Mouse (Mus musculus) T-helper 2 cell (primary cell): ENCODE data around the gene Bcl2l15.

ENCODE experiments used
- in situ Hi-C: fragments of 300-600 bp; cut with MboI, MseI; formaldehyde crosslinking; loops from one replicate; pipeline ENCODE4 v1.15.1; 2025; ENCODE audit warnings: high pct_unique_total_duplicates

Gene Bcl2l15

GRCm38 (mm10) chr3:103830681-103831080 lies 1.7 kb upstream of the Bcl2l15 start:
- in situ Hi-C loops, result loop anchor here (25.0 kb wide), 1 partner anchor 407 kb away; no protein-coding TSS in a partner anchor

GRCm38 (mm10) chr3:103831146-103831545 lies 1.3 kb upstream of the Bcl2l15 start:
- in situ Hi-C loops, result loop anchor here (25.0 kb wide), 1 partner anchor 406 kb away; no protein-coding TSS in a partner anchor

- in situ Hi-C loops, result loop anchor here (25.0 kb wide), 1 partner anchor 403 kb away; no protein-coding TSS in a partner anchor
Measured at GRCm38 (mm10) chr3:103834001-103834400, 1.6 kb downstream of the Bcl2l15 start.

DNA sequence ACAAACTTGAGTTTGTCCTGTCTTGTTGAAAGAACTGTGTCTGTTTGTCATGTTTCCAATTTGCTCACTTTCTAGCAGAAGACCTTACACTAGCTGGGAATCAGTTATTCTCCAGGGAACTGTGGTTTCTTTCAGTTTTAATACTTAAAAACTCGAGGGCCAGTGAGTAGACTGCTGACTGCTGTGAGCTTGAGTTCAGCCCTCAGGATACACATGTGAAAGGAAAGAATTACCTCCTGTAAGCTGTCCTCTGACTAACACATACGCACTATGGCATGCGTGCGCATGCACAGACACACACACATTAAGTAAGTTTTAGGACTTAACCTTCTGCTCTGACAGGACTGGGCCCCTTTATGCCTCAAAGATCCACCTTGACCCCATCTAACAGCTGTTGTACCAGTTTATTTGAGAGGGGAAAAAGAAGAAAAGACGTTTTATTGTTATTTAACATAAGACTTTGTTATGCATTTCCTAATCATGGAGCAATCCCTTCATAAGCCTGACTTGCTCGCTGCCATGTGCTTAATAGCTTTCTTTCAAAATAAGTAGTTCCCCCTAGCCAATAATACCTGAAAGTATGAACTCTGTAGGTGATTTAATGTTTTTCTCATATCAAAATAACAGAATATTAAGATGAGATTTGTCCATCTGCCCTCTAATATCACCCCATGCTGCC lies 3.0 kb downstream of the Bcl2l15 start:
- in situ Hi-C loops, result loop anchor here (25.0 kb wide), 1 partner anchor 402 kb away; no protein-coding TSS in a partner anchor

GRCm38 (mm10) chr3:103835951-103836310 lies 3.5 kb downstream of the Bcl2l15 start:
- in situ Hi-C loops, result loop anchor here (25.0 kb wide), 1 partner anchor 401 kb away; no protein-coding TSS in a partner anchor

- in situ Hi-C loops, result loop anchor here (25.0 kb wide), 1 partner anchor 401 kb away; no protein-coding TSS in a partner anchor
Measured at GRCm38 (mm10) chr3:103836453-103836852, 4.1 kb downstream of the Bcl2l15 start.

- in situ Hi-C loops, result loop anchor here (25.0 kb wide), 1 partner anchor 398 kb away; no protein-coding TSS in a partner anchor
Measured at GRCm38 (mm10) chr3:103839711-103840110, 7.3 kb downstream of the Bcl2l15 start.

DNA sequence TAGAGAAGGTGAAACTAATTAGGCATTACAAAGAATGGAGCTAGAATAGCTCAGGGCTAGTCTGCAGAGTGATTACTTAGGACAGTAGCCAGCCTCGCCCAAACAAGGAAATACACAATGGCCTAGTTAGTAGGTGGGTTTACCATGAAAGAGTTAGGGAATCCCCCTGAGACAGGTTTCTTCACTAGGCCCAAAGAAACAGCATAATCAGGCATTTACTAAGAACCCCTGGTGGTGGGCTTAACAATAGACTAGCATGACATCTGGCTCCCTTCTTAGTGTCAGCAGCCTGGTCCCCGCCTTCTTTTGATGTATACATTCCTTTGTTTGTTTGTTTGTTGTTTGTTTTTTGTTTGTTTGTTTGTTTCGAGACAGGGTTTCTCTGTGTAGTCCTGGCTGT lies 7.8 kb downstream of the Bcl2l15 start:
- in situ Hi-C loops, result loop anchor here (25.0 kb wide), 1 partner anchor 397 kb away; no protein-coding TSS in a partner anchor

DNA sequence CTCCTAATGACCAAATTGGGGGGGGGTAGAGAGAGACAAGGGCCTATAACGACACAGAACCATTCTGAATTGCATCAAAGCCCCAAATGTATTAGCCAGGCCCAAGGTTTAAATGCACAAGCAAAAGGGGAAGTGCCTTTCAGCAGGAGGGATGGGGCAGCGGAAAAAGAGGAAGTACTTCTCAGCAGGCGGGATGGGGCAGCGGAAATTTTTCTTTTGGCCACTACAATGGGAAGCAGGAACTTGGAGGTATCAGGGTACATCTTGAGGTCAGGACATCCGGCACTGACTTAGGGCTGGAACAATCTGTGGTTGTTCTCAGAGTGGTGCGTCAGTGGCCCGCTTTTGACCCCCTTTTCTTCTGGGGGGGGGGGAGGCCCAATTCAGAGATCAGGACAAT lies 8.5 kb downstream of the Bcl2l15 start:
- in situ Hi-C loops, result loop anchor here (25.0 kb wide), 1 partner anchor 396 kb away; no protein-coding TSS in a partner anchor

- in situ Hi-C loops, result loop anchor here (5.0 kb wide), 1 partner anchor 36 kb away; no protein-coding TSS in a partner anchor
Measured at GRCm38 (mm10) chr3:103850644-103851363, 18.4 kb downstream of the Bcl2l15 start.

- in situ Hi-C loops, result loop anchor here (5.0 kb wide), 1 partner anchor 36 kb away; no protein-coding TSS in a partner anchor
Measured at GRCm38 (mm10) chr3:103851481-103851880, 19.1 kb downstream of the Bcl2l15 start.

GRCm38 (mm10) chr3:103851882-103852281 lies 19.5 kb downstream of the Bcl2l15 start:
- in situ Hi-C loops, result loop anchor here (5.0 kb wide), 1 partner anchor 35 kb away; no protein-coding TSS in a partner anchor

DNA sequence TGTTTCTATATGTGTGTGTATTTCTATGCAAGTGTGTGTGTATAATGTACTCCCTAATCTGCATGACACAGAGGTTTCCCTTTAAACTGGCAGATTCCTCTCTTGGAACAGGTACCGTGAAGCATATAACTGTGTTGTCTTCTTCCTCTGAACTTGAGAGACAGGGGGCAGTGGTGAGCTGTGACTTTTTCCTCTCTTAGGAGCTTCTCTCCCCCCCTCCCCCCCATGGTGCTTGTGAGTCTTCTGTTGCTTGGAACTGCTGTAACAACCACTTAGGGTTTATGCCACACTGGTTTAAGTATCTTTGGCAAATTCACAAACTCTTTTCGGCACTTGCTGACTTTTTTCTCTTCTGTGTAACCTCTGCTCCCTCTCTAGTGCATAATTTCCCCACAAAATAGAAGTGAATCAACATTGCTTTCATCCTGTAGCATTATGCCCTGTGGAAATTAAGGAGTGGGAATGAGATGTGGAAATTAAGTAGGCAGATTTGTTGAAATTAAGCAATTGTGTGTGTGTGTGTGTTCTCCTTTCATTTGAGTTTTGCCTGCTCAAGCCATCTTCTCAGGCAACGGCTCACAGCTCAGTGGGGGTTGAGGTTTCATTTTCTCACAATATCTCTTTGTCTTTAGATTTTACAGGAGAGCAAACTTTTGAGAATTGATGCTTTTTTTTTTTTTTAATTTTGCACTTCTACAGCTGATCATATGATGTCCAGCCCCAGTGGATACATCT lies 20.3 kb downstream of the Bcl2l15 start:
- in situ Hi-C loops, result loop anchor here (5.0 kb wide), 1 partner anchor 35 kb away; no protein-coding TSS in a partner anchor

GRCm38 (mm10) chr3:103853804-103854203 lies 21.4 kb downstream of the Bcl2l15 start:
- in situ Hi-C loops, result loop anchor here (5.0 kb wide), 1 partner anchor 33 kb away; no protein-coding TSS in a partner anchor

- in situ Hi-C loops, result no loop called here
Measured at GRCm38 (mm10) chr3:103857036-103857805, 24.8 kb downstream of the Bcl2l15 start.

GRCm38 (mm10) chr3:103857977-103858563 lies 25.7 kb downstream of the Bcl2l15 start:
- in situ Hi-C loops, result no loop called here

DNA sequence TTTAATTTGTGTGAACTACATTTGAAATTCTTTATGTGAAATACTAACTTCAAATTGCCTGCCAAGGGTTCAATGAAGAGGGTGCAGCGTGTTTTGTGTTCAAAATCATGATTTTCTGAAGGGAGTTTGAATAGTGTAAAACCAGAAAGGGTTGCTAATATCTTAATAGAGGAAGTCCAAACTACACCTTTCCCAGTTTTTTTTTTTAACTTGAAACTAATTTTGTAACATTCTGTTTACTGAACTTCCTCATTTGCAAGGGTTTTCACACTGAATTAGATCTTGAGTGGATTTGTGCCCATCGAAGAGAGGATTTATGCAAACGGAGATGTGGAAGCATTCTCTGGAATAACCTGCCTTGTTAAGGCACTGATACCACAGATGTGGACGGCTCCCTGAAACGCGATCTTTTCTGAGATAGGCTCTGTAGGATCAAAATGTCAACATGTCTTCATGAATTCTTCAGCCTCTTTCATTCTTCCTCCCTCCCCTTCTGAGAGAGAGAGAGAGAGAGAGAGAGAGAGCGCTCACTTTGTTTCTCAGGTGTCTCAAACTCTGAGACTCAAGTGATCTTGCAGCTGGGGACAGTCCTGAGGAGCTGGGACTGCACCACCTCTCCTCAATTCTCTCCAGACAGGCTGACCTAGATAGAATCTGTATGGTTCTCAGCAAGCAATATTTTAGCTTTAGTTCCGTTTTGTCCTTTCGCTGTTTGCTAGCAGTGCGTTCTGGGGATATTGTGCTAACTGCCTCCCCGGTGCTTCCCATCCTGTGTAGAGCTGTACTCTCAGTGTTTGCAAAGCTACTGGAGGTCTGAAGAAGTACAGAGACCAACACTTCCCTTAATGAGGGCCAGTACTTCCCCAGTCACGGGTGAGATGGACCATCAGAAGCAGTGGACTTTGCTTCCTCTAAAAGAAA lies 26.7 kb downstream of the Bcl2l15 start, which contains the start of gene Ptpn22:
Gene Ptpn22, plus strand, starts transcription at position 915 of the 921 bp plus-strand sequence.
- in situ Hi-C loops, result no loop called here

- in situ Hi-C loops, result no loop called here
Measured at GRCm38 (mm10) chr3:103859851-103860391, 27.5 kb downstream of the Bcl2l15 start.
